Mouse (Mus musculus): ENCODE results near the gene Kat7. TPM values are rescaled to one million over a fixed set of nuclear protein-coding genes. Genes with fewer than 3 reads are reported as not detected.

Kat7 gene
- 26.7 and 29.7 TPM in 2 replicates for polyA plus RNA-seq (2015; fragmentation: Nextera tagmentation; extraction: Ambion mirVana)

GRCm38 (mm10) chr11:95310007-95310647, at the start of gene Kat7:
Gene Kat7 (minus strand): TSS chr11:95310246.

GRCm38 (mm10) chr11:95336568-95337128, 26.6 kb upstream of the Kat7 start, which contains the start of gene Fam117a:
Gene Fam117a (plus strand): TSS chr11:95337018.

GRCm38 (mm10) chr11:95261178-95261751, 48.8 kb downstream of the Kat7 start, which contains the start of gene Tac4:
Gene Tac4 (plus strand): TSS chr11:95261529.

Other genes with a start within 250 kb of the Kat7 start
- 36.0 and 41.2 TPM in 2 replicates for gene Itga3, start 233.4 kb downstream of the Kat7 start, polyA plus RNA-seq (2015; fragmentation: Nextera tagmentation; extraction: Ambion mirVana)
- 0.30 and 0.34 TPM in 2 replicates for gene Dlx3, start 190.1 kb downstream of the Kat7 start, polyA plus RNA-seq (2015; fragmentation: Nextera tagmentation; extraction: Ambion mirVana)
- 0.11 and 0.16 TPM in 2 replicates for gene Dlx4, start 164.0 kb downstream of the Kat7 start, polyA plus RNA-seq (2015; fragmentation: Nextera tagmentation; extraction: Ambion mirVana)
- not detected in 2 replicates for gene Tac4, start 48.7 kb downstream of the Kat7 start, polyA plus RNA-seq (2015; fragmentation: Nextera tagmentation; extraction: Ambion mirVana)
- 4.7 TPM in 2 replicates for gene Fam117a, start 26.8 kb upstream of the Kat7 start, polyA plus RNA-seq (2015; fragmentation: Nextera tagmentation; extraction: Ambion mirVana)
- 71.6 and 72.2 TPM in 2 replicates for gene Slc35b1, start 74.4 kb upstream of the Kat7 start, polyA plus RNA-seq (2015; fragmentation: Nextera tagmentation; extraction: Ambion mirVana)
- 159 and 174 TPM in 2 replicates for gene Spop, start 103.8 kb upstream of the Kat7 start, polyA plus RNA-seq (2015; fragmentation: Nextera tagmentation; extraction: Ambion mirVana)
- gene Nxph3, start 204.3 kb upstream of the Kat7 start, polyA plus RNA-seq (2015; fragmentation: Nextera tagmentation; extraction: Ambion mirVana) = 0.39 and 0.48 TPM in 2 replicates